ENCODE assay signal across 10 mouse cellular contexts in genomic region chr8:31460349-31460748, GRCm38 (mm10).
A peak's percentile ranks its signal among the peaks of the same experiment; 100 is the strongest.
DNase-seq lines count a peak whose midpoint lies in the region; ATAC-seq and TF ChIP-seq lines count a peak whose summit lies in the region.
"Had no signal": no experiment of that assay in that cellular context is flagged by ENCODE, and none has a peak within 500 bp of the region (broad histone marks: within the 10 kb centered on the region; RNA-seq: fewer than 3 reads in every experiment).

No protein-coding gene starts in this region.

- H3K4me3 ChIP-seq in kidney, adult 2 months (ENCODE audit: insufficient read depth, low read depth, low read length), result no peak overlapping the region
- no peak overlapping the region for H3K4me3 ChIP-seq in kidney, embryonic 16.5 days (ENCODE audit: low read length)
- no peak overlapping the region for H3K4me3 ChIP-seq in cerebellum, adult 2 months (replicated peaks; ENCODE audit: insufficient read depth, low read depth, low read length)
- no peak overlapping the region for H3K4me3 ChIP-seq in testis, adult 2 months (ENCODE audit: control insufficient read depth, low read depth, low read length)
- H3K4me3 ChIP-seq: embryonic facial prominence, embryonic 12.5 days had no signal

- H3K36me3 ChIP-seq in kidney, adult 2 months (ENCODE audit: control insufficient read depth, insufficient read depth, low read length), result no peaks in the 10 kb centered on the region
- H3K36me3 ChIP-seq in kidney, embryonic 16.5 days (ENCODE audit: insufficient read depth, low read length), result no peaks in the 10 kb centered on the region
- no peaks in the 10 kb centered on the region for H3K36me3 ChIP-seq in testis, adult 2 months (ENCODE audit: control insufficient read depth, insufficient read depth, low read length)
- H3K36me3 ChIP-seq: embryonic facial prominence, embryonic 12.5 days had no signal

- no peak for TF ChIP-seq POLR2A in kidney, adult 2 months (IDR thresholded peaks at IDR 0.05; ENCODE audit: low read depth, low read length)
- TF ChIP-seq POLR2A in cerebellum, adult 2 months (IDR thresholded peaks at IDR 0.05; ENCODE audit: borderline replicate concordance, insufficient read depth, low read length), result no peak
- TF ChIP-seq POLR2A in testis, adult 2 months (IDR thresholded peaks at IDR 0.05; ENCODE audit: control insufficient read depth, low read depth, low read length), result no peak

- no peak for ATAC-seq in kidney, embryonic 16.5 days (ENCODE audit: low FRiP score, low TSS enrichment)

- H3K9me3 ChIP-seq in kidney, embryonic 16.5 days (ENCODE audit: low read length), result no peaks in the 10 kb centered on the region
- H3K9me3 ChIP-seq: embryonic facial prominence, embryonic 12.5 days had no signal

- no peaks in the 10 kb centered on the region for H3K27me3 ChIP-seq in kidney, adult 2 months (replicated peaks; ENCODE audit: control insufficient read depth, insufficient read depth, low read length)
- no peaks in the 10 kb centered on the region for H3K27me3 ChIP-seq in kidney, embryonic 16.5 days (ENCODE audit: insufficient read depth, low read length)
- H3K27me3 ChIP-seq in cerebellum, adult 2 months (ENCODE audit: control insufficient read depth, insufficient read depth, low read length), result no peaks in the 10 kb centered on the region
- H3K27me3 ChIP-seq in testis, adult 2 months (ENCODE audit: control insufficient read depth, insufficient read depth, low read length), result no peaks in the 10 kb centered on the region
- H3K27me3 ChIP-seq: embryonic facial prominence, embryonic 12.5 days had no signal

- H3K27ac ChIP-seq in kidney, adult 2 months (ENCODE audit: insufficient read depth, low read depth, low read length), result no peak overlapping the region
- H3K27ac ChIP-seq in kidney, embryonic 16.5 days (ENCODE audit: low read length), result no peak overlapping the region
- H3K27ac ChIP-seq in cerebellum, adult 2 months (ENCODE audit: insufficient read depth, low read length), result no peak overlapping the region
- no peak overlapping the region for H3K27ac ChIP-seq in testis, adult 2 months (ENCODE audit: control insufficient read depth, insufficient read depth, low read depth, low read length)
- H3K27ac ChIP-seq: embryonic facial prominence, embryonic 12.5 days had no signal

- H3K4me2 ChIP-seq in kidney, embryonic 16.5 days (replicated peaks; ENCODE audit: low read depth, low read length), result no peak overlapping the region
- H3K4me2 ChIP-seq: embryonic facial prominence, embryonic 12.5 days; heart, embryonic 11.5 days had no signal

- WGBS in kidney, adult 2 months, result 81% methylated on average over 3 of the region's 3 CpGs
- WGBS in kidney, embryonic 16.5 days, result 86% methylated on average over 3 of the region's 3 CpGs
- whole genome bisulfite sequencing in cerebellum, adult 2 months, result 5% methylated on average over 3 of the region's 3 CpGs

- no peaks in the 10 kb centered on the region for H3K4me1 ChIP-seq in kidney, adult 2 months (ENCODE audit: control insufficient read depth, insufficient read depth, low read length)
- no peaks in the 10 kb centered on the region for H3K4me1 ChIP-seq in kidney, embryonic 16.5 days (ENCODE audit: insufficient read depth, low read length)
- H3K4me1 ChIP-seq in cerebellum, adult 2 months (ENCODE audit: control insufficient read depth, insufficient read depth, low read length), result no peaks in the 10 kb centered on the region
- no peaks in the 10 kb centered on the region for H3K4me1 ChIP-seq in testis, adult 2 months (ENCODE audit: control insufficient read depth, insufficient read depth, low read length)
- H3K4me1 ChIP-seq: embryonic facial prominence, embryonic 12.5 days had no signal

- no peak overlapping the region for H3K9ac ChIP-seq in kidney, embryonic 16.5 days (replicated peaks; ENCODE audit: low read length)
- H3K9ac ChIP-seq: embryonic facial prominence, embryonic 12.5 days had no signal

- peak; percentile 2 for DNase-seq in kidney, adult 2 months
- DNase-seq in right cerebral cortex, postnatal 10 days (ENCODE audit: low spot score in 2 of 2), result peak; percentile 51 to 52
- DNase-seq in right cerebral cortex, adult 18-20 months, result no peak
- peak; percentile 14 to 58 for DNase-seq in cerebellum, adult 2 months
- no peak for DNase-seq in kidney, adult 8-10 months
- DNase-seq in liver, result no peak

- peak; percentile 26; the same call in 1 of the 2 replicates for TF ChIP-seq CTCF in kidney, adult 2 months (conservative IDR thresholded peaks at IDR 0.05; ENCODE audit: insufficient read depth, insufficient read length, low read depth, low read length)
- TF ChIP-seq CTCF in cerebellum, adult 2 months (IDR thresholded peaks at IDR 0.05; ENCODE audit: borderline replicate concordance, insufficient read depth, low read depth, low read length), result no peak
- TF ChIP-seq CTCF in testis, adult 2 months (IDR thresholded peaks at IDR 0.05; ENCODE audit: control insufficient read depth, insufficient read depth, insufficient replicate concordance, low read depth, low read length), result peak; percentile 21; the same call in 1 of the 2 replicates

Comparison
In these comparisons a context has a peak if more than half of its experiments do, and no peak if none do; other contexts are left out.
1. DNase-seq: peak in kidney, adult 2 months (single experiment), right cerebral cortex, postnatal 10 days (2 of 2) and cerebellum, adult 2 months (2 of 2); none in right cerebral cortex, adult 18-20 months (single experiment), kidney, adult 8-10 months (0 of 2) and liver (single experiment).